Mouse (Mus musculus): ENCODE measurements around the gene Arglu1. TPM values are rescaled to one million over a fixed set of nuclear protein-coding genes. Genes with fewer than 3 reads are reported as not detected.

Arglu1 gene
- polyA plus RNA-seq, 1 experiment from 2014 or later = 92.6 TPM

GRCm38 (mm10) chr8:8652388-8652787 is 37.9 kb downstream of the Arglu1 start:
- Histone ChIP-seq H3K4me1 (ENCODE audit: control insufficient read depth in 2 of 2, insufficient read depth in 2 of 2, low read length in 2 of 2) (peaks cover 35 to 60% of the 10 kb centered on the region in 2 experiments), H3K4me3 (ENCODE audit: control insufficient read depth in 1 of 2, insufficient read depth in 1 of 2, low read depth in 1 of 2, low read length in 2 of 2) (no peak overlapping the region), H3K27ac (replicated peaks in 1 of 2; ENCODE audit: control insufficient read depth in 1 of 2, insufficient read depth in 1 of 2, low read depth in 2 of 2, low read length in 2 of 2) (no peak overlapping the region), H3K9ac (ENCODE audit: low read length) (no peak overlapping the region), H3K36me3 (ENCODE audit: control insufficient read depth, insufficient read depth, low read length) (no peaks in the 10 kb centered on the region), H3K27me3 (ENCODE audit: control insufficient read depth, insufficient read depth, low read length) (no peaks in the 10 kb centered on the region), H3K9me3 (ENCODE audit: control insufficient read depth, low read length) (no peaks in the 10 kb centered on the region), H3K4me2 (ENCODE audit: low read length) (no peak overlapping the region)
- 87% methylated on average over 4 of the region's 4 CpGs for WGBS
- no peak for ATAC-seq (ENCODE audit: insufficient number of reproducible peaks, insufficient read depth, low FRiP score, low read depth)

- no peak for ATAC-seq (ENCODE audit: insufficient number of reproducible peaks, insufficient read depth, low FRiP score, low read depth)
Observed at GRCm38 (mm10) chr8:8649944-8650343, 40.4 kb downstream of the Arglu1 start.

GRCm38 (mm10) chr8:8649536-8649935 is 40.8 kb downstream of the Arglu1 start:
- Histone ChIP-seq H3K4me1 (ENCODE audit: control insufficient read depth in 2 of 2, insufficient read depth in 2 of 2, low read length in 2 of 2) (peaks cover 22 to 39% of the 10 kb centered on the region in 2 experiments), H3K4me2 (ENCODE audit: low read length) (no peak overlapping the region), H3K36me3 (ENCODE audit: control insufficient read depth, insufficient read depth, low read length) (no peaks in the 10 kb centered on the region), H3K9ac (ENCODE audit: low read length) (no peak overlapping the region), H3K4me3 (ENCODE audit: control insufficient read depth in 1 of 2, insufficient read depth in 1 of 2, low read depth in 1 of 2, low read length in 2 of 2) (no peak overlapping the region), H3K9me3 (ENCODE audit: control insufficient read depth, low read length) (no peaks in the 10 kb centered on the region), H3K27ac (replicated peaks in 1 of 2; ENCODE audit: control insufficient read depth in 1 of 2, insufficient read depth in 1 of 2, low read depth in 2 of 2, low read length in 2 of 2) (peak overlapping the region in 1 of 2 experiments; percentile 15; a peak in 2 of 4 replicates), H3K27me3 (ENCODE audit: control insufficient read depth, insufficient read depth, low read length) (no peaks in the 10 kb centered on the region)
- WGBS = 84% methylated on average over 3 of the region's 3 CpGs
- no peak for ATAC-seq (ENCODE audit: insufficient number of reproducible peaks, insufficient read depth, low FRiP score, low read depth)

More at GRCm38 (mm10) chr8:8649944-8650343, 40.4 kb downstream of the Arglu1 start:
- Histone ChIP-seq H3K9ac (ENCODE audit: low read length) (no peak overlapping the region; the same call in 1 of the 2 replicates), H3K27me3 (ENCODE audit: control insufficient read depth, insufficient read depth, low read length) (no peaks in the 10 kb centered on the region), H3K4me2 (ENCODE audit: low read length) (no peak overlapping the region), H3K36me3 (ENCODE audit: control insufficient read depth, insufficient read depth, low read length) (no peaks in the 10 kb centered on the region), H3K9me3 (ENCODE audit: control insufficient read depth, low read length) (no peaks in the 10 kb centered on the region), H3K27ac (replicated peaks in 1 of 2; ENCODE audit: control insufficient read depth in 1 of 2, insufficient read depth in 1 of 2, low read depth in 2 of 2, low read length in 2 of 2) (peak overlapping the region in 1 of 2 experiments; percentile 15; a peak in 2 of 4 replicates), H3K4me3 (ENCODE audit: control insufficient read depth in 1 of 2, insufficient read depth in 1 of 2, low read depth in 1 of 2, low read length in 2 of 2) (no peak overlapping the region), H3K4me1 (ENCODE audit: control insufficient read depth in 2 of 2, insufficient read depth in 2 of 2, low read length in 2 of 2) (peaks cover 25 to 40% of the 10 kb centered on the region in 2 experiments)
- WGBS = 59% methylated on average over 8 of the region's 8 CpGs

GRCm38 (mm10) chr8:8648686-8649085 is 41.6 kb downstream of the Arglu1 start:
- Histone ChIP-seq H3K4me1 (ENCODE audit: control insufficient read depth in 2 of 2, insufficient read depth in 2 of 2, low read length in 2 of 2) (peaks cover 19 to 36% of the 10 kb centered on the region in 2 experiments), H3K4me2 (ENCODE audit: low read length) (no peak overlapping the region), H3K4me3 (ENCODE audit: control insufficient read depth in 1 of 2, insufficient read depth in 1 of 2, low read depth in 1 of 2, low read length in 2 of 2) (no peak overlapping the region), H3K36me3 (ENCODE audit: control insufficient read depth, insufficient read depth, low read length) (no peaks in the 10 kb centered on the region), H3K27ac (replicated peaks in 1 of 2; ENCODE audit: control insufficient read depth in 1 of 2, insufficient read depth in 1 of 2, low read depth in 2 of 2, low read length in 2 of 2) (no peak overlapping the region), H3K9me3 (ENCODE audit: control insufficient read depth, low read length) (no peaks in the 10 kb centered on the region), H3K9ac (ENCODE audit: low read length) (no peak overlapping the region), H3K27me3 (ENCODE audit: control insufficient read depth, insufficient read depth, low read length) (no peaks in the 10 kb centered on the region)
- no peak for ATAC-seq (ENCODE audit: insufficient number of reproducible peaks, insufficient read depth, low FRiP score, low read depth)
- WGBS = 62% methylated on average over 7 of the region's 7 CpGs

GRCm38 (mm10) chr8:8647824-8648223 is 42.5 kb downstream of the Arglu1 start:
- H3K36me3 ChIP-seq (ENCODE audit: control insufficient read depth, insufficient read depth, low read length) = no peaks in the 10 kb centered on the region
- H3K9me3 ChIP-seq (ENCODE audit: control insufficient read depth, low read length) = no peaks in the 10 kb centered on the region
- no peak overlapping the region for H3K27ac ChIP-seq (replicated peaks in 1 of 2; ENCODE audit: control insufficient read depth in 1 of 2, insufficient read depth in 1 of 2, low read depth in 2 of 2, low read length in 2 of 2)
- H3K4me3 ChIP-seq (ENCODE audit: control insufficient read depth in 1 of 2, insufficient read depth in 1 of 2, low read depth in 1 of 2, low read length in 2 of 2) = no peak overlapping the region
- peaks cover 18 to 32% of the 10 kb centered on the region in 2 experiments for H3K4me1 ChIP-seq (ENCODE audit: control insufficient read depth in 2 of 2, insufficient read depth in 2 of 2, low read length in 2 of 2)
- 67% methylated on average over 7 of the region's 7 CpGs for WGBS
- no peaks in the 10 kb centered on the region for H3K27me3 ChIP-seq (ENCODE audit: control insufficient read depth, insufficient read depth, low read length)
- H3K9ac ChIP-seq (ENCODE audit: low read length) = no peak overlapping the region
- H3K4me2 ChIP-seq (ENCODE audit: low read length) = no peak overlapping the region
- ATAC-seq (ENCODE audit: insufficient number of reproducible peaks, insufficient read depth, low FRiP score, low read depth) = no peak

- Histone ChIP-seq H3K27me3 (ENCODE audit: control insufficient read depth, insufficient read depth, low read length) (no peaks in the 10 kb centered on the region), H3K9me3 (ENCODE audit: control insufficient read depth, low read length) (no peaks in the 10 kb centered on the region), H3K4me2 (ENCODE audit: low read length) (no peak overlapping the region), H3K4me3 (ENCODE audit: control insufficient read depth in 1 of 2, insufficient read depth in 1 of 2, low read depth in 1 of 2, low read length in 2 of 2) (no peak overlapping the region), H3K36me3 (ENCODE audit: control insufficient read depth, insufficient read depth, low read length) (no peaks in the 10 kb centered on the region), H3K4me1 (ENCODE audit: control insufficient read depth in 2 of 2, insufficient read depth in 2 of 2, low read length in 2 of 2) (peaks cover 17 to 32% of the 10 kb centered on the region in 2 experiments), H3K9ac (ENCODE audit: low read length) (no peak overlapping the region), H3K27ac (replicated peaks in 1 of 2; ENCODE audit: control insufficient read depth in 1 of 2, insufficient read depth in 1 of 2, low read depth in 2 of 2, low read length in 2 of 2) (no peak overlapping the region)
- 73% methylated on average over 3 of the region's 3 CpGs for WGBS
- no peak for ATAC-seq (ENCODE audit: insufficient number of reproducible peaks, insufficient read depth, low FRiP score, low read depth)
Observed at GRCm38 (mm10) chr8:8647319-8647718, 43.0 kb downstream of the Arglu1 start.

- WGBS = 68% methylated on average over 11 of the region's 11 CpGs
- Histone ChIP-seq H3K9me3 (ENCODE audit: control insufficient read depth, low read length) (no peaks in the 10 kb centered on the region), H3K27me3 (ENCODE audit: control insufficient read depth, insufficient read depth, low read length) (no peaks in the 10 kb centered on the region), H3K27ac (replicated peaks in 1 of 2; ENCODE audit: control insufficient read depth in 1 of 2, insufficient read depth in 1 of 2, low read depth in 2 of 2, low read length in 2 of 2) (no peak overlapping the region), H3K9ac (ENCODE audit: low read length) (no peak overlapping the region), H3K4me1 (ENCODE audit: control insufficient read depth in 2 of 2, insufficient read depth in 2 of 2, low read length in 2 of 2) (peaks cover 11 to 19% of the 10 kb centered on the region in 2 experiments), H3K4me2 (ENCODE audit: low read length) (no peak overlapping the region), H3K36me3 (ENCODE audit: control insufficient read depth, insufficient read depth, low read length) (no peaks in the 10 kb centered on the region), H3K4me3 (ENCODE audit: control insufficient read depth in 1 of 2, insufficient read depth in 1 of 2, low read depth in 1 of 2, low read length in 2 of 2) (no peak overlapping the region)
- ATAC-seq (ENCODE audit: insufficient number of reproducible peaks, insufficient read depth, low FRiP score, low read depth) = no peak
Observed at GRCm38 (mm10) chr8:8644160-8644915, 46.0 kb downstream of the Arglu1 start.

GRCm38 (mm10) chr8:8640264-8640588 is 50.1 kb downstream of the Arglu1 start:
- H3K9ac ChIP-seq (ENCODE audit: low read length) = no peak overlapping the region
- H3K27me3 ChIP-seq (ENCODE audit: control insufficient read depth, insufficient read depth, low read length) = no peaks in the 10 kb centered on the region
- H3K4me1 ChIP-seq (ENCODE audit: control insufficient read depth in 2 of 2, insufficient read depth in 2 of 2, low read length in 2 of 2) = peaks cover 0 to 3% of the 10 kb centered on the region in 2 experiments; a peak in 1 of 4 replicates
- H3K4me3 ChIP-seq (ENCODE audit: control insufficient read depth in 1 of 2, insufficient read depth in 1 of 2, low read depth in 1 of 2, low read length in 2 of 2) = no peak overlapping the region
- H3K27ac ChIP-seq (replicated peaks in 1 of 2; ENCODE audit: control insufficient read depth in 1 of 2, insufficient read depth in 1 of 2, low read depth in 2 of 2, low read length in 2 of 2) = no peak overlapping the region
- no peaks in the 10 kb centered on the region for H3K9me3 ChIP-seq (ENCODE audit: control insufficient read depth, low read length)
- H3K36me3 ChIP-seq (ENCODE audit: control insufficient read depth, insufficient read depth, low read length) = peaks cover 24% of the 10 kb centered on the region
- no peak overlapping the region for H3K4me2 ChIP-seq (ENCODE audit: low read length)
- WGBS = 34% methylated on average over 4 of the region's 4 CpGs
- ATAC-seq (ENCODE audit: insufficient number of reproducible peaks, insufficient read depth, low FRiP score, low read depth) = no peak
